Comparison of ENCODE assay signal across 15 mouse cellular contexts in genomic region chr15:83180004-83180403, GRCm38 (mm10).
"Had no signal": no experiment of that assay in that cellular context is flagged by ENCODE, and none has a peak within 500 bp of the region (broad histone marks: within the 10 kb centered on the region; RNA-seq: fewer than 3 reads in every experiment).

No protein-coding gene starts in this region.

- H3K9me3 ChIP-seq: midbrain, embryonic 10.5 days; midbrain, embryonic 13.5 days; midbrain, embryonic 15.5 days; neural tube, embryonic 12.5 days; stomach, embryonic 15.5 days had no signal

- H3K36me3 ChIP-seq: midbrain, embryonic 10.5 days; midbrain, embryonic 13.5 days; midbrain, embryonic 15.5 days; neural tube, embryonic 12.5 days; stomach, embryonic 15.5 days had no signal

- H3K27me3 ChIP-seq: midbrain, embryonic 13.5 days; midbrain, embryonic 15.5 days; neural tube, embryonic 12.5 days; stomach, embryonic 15.5 days had no signal

- H3K4me2 ChIP-seq: lung, embryonic 14.5 days; midbrain, embryonic 13.5 days; midbrain, embryonic 15.5 days; neural tube, embryonic 12.5 days; stomach, embryonic 15.5 days had no signal

- DNase-seq: lung, adult 18-20 months; lung, embryonic 14.5 days; lung, postnatal 10 days; lung, postnatal 4 days; right cerebral cortex, postnatal 14 days; thymus, adult 18-20 months; thymus, postnatal 14 days; thymus, postnatal 36 days had no signal

- H3K9ac ChIP-seq: lung, embryonic 14.5 days; midbrain, embryonic 13.5 days; midbrain, embryonic 15.5 days; neural tube, embryonic 12.5 days; stomach, embryonic 15.5 days had no signal

- H3K4me1 ChIP-seq: midbrain, embryonic 13.5 days; midbrain, embryonic 15.5 days; neural tube, embryonic 12.5 days had no signal

- ATAC-seq: midbrain, embryonic 13.5 days; midbrain, embryonic 15.5 days had no signal

- H3K4me3 ChIP-seq: midbrain, embryonic 10.5 days; midbrain, embryonic 13.5 days; midbrain, embryonic 15.5 days; myocyte; neural tube, embryonic 12.5 days; stomach, embryonic 15.5 days had no signal

- H3K27ac ChIP-seq: midbrain, embryonic 10.5 days; midbrain, embryonic 13.5 days; midbrain, embryonic 15.5 days; neural tube, embryonic 12.5 days; stomach, embryonic 15.5 days; stomach, postnatal 0 days had no signal
